Mouse (Mus musculus): Measurements from ENCODE around the gene Bend5.

DNA sequence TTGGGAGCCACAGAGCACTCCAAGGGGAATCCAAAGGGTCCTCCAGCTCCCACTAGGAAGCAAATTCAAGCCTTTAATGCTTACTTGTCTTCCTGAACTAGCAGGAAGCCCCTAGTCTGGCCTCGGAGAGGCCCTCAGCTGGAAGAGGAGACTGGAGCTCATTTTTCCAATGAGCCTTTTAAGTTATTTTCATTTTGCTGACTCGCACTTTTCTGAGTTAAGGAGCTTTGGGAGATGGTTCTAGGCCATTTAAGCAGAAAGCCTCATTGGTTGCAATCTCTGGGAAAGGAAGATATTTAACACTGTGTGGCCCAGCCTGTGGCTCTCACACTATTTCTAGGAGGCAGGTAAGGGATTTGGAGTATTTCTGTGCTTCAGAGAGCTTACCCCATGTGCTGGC is 55.0 kb downstream of the Bend5 start:
- TF ChIP-seq CTCF (IDR thresholded peaks at IDR 0.05; ENCODE audit: low read depth) = no peak
- TF ChIP-seq EP300 (optimal IDR thresholded peaks at IDR 0.05) = no peak

Measured in stomach, postnatal 0 days (tissue).